Mouse (Mus musculus) gonadal fat pad, adult 2 months (tissue): ENCODE results near the gene Impg2. TPM values are rescaled to one million over a fixed set of nuclear protein-coding genes. Genes with fewer than 3 reads are reported as not detected.

ENCODE experiments used
- DNase-seq: peaks from one replicate; pipeline ENCODE4 v3.0.0-alpha.2; 2012; ENCODE audit warnings: low read depth
- polyA plus RNA-seq: library from polyadenylated mRNA; depleted of rRNA; stranded (reverse); fragments of >200 nt; gene quantifications from 2 replicates; pipeline ENCODE4 v1.2.3, GENCODE M21; 2012; rRNA removed

The Impg2 gene
- polyA plus RNA-seq, 1 experiment = 0.20 TPM

DNA sequence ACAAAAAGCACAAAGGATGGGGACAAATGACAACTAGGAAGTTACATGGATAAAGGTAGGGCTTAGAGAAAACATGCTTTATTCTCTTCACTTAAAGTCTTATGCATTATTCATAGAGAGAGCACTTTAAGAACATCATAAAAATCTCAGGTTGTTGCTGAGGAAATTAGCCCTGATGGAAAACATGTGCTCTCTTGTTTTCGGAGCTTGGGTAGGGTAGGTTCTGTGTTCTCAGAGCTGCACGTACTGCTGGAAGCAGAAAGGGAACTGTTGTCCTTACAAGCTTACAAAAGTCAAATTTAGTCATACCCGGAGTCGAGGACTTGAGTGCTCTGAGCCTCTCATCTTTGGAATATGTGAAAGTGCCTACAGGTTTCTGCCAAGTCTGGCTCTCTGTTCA is 98.9 kb downstream of the Impg2 start:
- DNase-seq = no peak

- DNase-seq = no peak
These were observed 100.1 kb downstream of the Impg2 start for GRCm38 (mm10) chr16:56304167-56304566.

DNA sequence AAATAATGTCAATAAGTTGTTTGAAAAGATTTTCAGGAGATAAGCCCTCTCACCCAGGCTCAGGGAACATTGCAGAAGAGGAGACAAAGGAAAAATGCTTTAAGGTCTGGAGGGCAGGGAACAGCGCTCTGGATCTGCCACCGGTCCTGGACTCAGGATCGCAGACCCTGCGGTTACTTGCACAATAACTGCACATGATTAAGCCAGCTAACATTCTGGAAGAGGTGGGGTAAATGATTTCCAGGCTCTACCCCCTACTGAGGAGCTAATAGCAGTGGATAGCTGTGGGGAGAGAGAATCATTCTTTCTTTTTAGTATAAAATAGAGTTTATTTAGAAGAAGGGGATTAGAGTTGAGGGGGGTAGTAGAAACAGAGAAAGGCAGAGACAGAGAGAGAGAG is 103.5 kb downstream of the Impg2 start:
- no peak for DNase-seq

GRCm38 (mm10) chr16:56311291-56311690 is 107.2 kb downstream of the Impg2 start:
- DNase-seq = no peak

Other genes starting within 250 kb of the Impg2 start
- 175 and 178 TPM in 2 replicates for gene Rpl24, start 238.0 kb upstream of the Impg2 start, polyA plus RNA-seq
- gene Zbtb11, start 230.4 kb upstream of the Impg2 start, polyA plus RNA-seq = 3.5 and 5.2 TPM in 2 replicates
- gene Pcnp, start 174.6 kb upstream of the Impg2 start, polyA plus RNA-seq = 23.4 and 28.4 TPM in 2 replicates
- gene Trmt10c, start 166.5 kb upstream of the Impg2 start, polyA plus RNA-seq = 2.5 and 2.7 TPM in 2 replicates
- gene Senp7, start 156.0 kb upstream of the Impg2 start, polyA plus RNA-seq = 4.3 and 4.5 TPM in 2 replicates